Mouse (Mus musculus) lung, embryonic 14.5 days (tissue): ENCODE measurements at regions not wholly inside any gene's neighbourhood (a gene's known extent, or its start where the extent isn't known, plus 50 kb on each side); places are given as distances from the start of the nearest gene placed in this dataset.

ENCODE experiments used
- ATAC-seq: fragments of 200-750 bp; cut with Nextera tagmentation; 2 replicates; pipeline ENCODE4 v1.8.0; 2017; ENCODE audit warnings: mild to moderate bottlenecking, moderate TSS enrichment, moderate library complexity; ENCODE audit not compliant: insufficient read depth
- DNase-seq: peaks from one replicate; pipeline ENCODE4 v3.0.0-alpha.2; 2015
- H3K27ac ChIP-seq: fragments of 300-500 bp; sonication (generic); 2 replicates; pipeline ENCODE4 v1.5.1; 2014; ENCODE audit warnings: low read depth, mild to moderate bottlenecking, moderate library complexity
- H3K27me3 ChIP-seq: fragments of 300-500 bp; sonication (generic); 2 replicates; pipeline ENCODE4 v1.6.1; 2014; ENCODE audit warnings: low read length, control low read depth; ENCODE audit not compliant: insufficient read depth
- H3K36me3 ChIP-seq: fragments of 300-500 bp; sonication (generic); 2 replicates; pipeline ENCODE4 v1.6.1; 2014; ENCODE audit warnings: control low read depth; ENCODE audit not compliant: insufficient read depth
- H3K4me1 ChIP-seq: fragments of 300-500 bp; sonication (generic); 2 replicates; pipeline ENCODE4 v1.6.1; 2014; ENCODE audit warnings: antibody characterized with exemption, control low read depth; ENCODE audit not compliant: insufficient read depth
- H3K4me2 ChIP-seq: fragments of 300-500 bp; sonication (generic); 2 replicates; pipeline ENCODE4 v1.6.1; 2014; ENCODE audit warnings: mild to moderate bottlenecking
- H3K4me3 ChIP-seq: fragments of 300-500 bp; sonication (generic); 2 replicates; pipeline ENCODE4 v1.5.1; 2014; ENCODE audit warnings: low read depth, low read length
- H3K9ac ChIP-seq: fragments of 300-500 bp; sonication (generic); 2 replicates; pipeline ENCODE4 v1.6.1; 2014
- H3K9me3 ChIP-seq: fragments of 300-500 bp; sonication (generic); 2 replicates; pipeline ENCODE4 v1.6.1; 2016; ENCODE audit warnings: low read depth, low read length, control low read depth
- CTCF ChIP-seq: IDR thresholded peaks from 2 replicates; pipeline ENCODE4 v1.5.1; 2016; ENCODE audit warnings: antibody characterized with exemption, low read depth
- WGBS: fragments of 180-500 bp; shearing (Covaris S2); extraction: QIAGEN DNeasy Blood & Tissue Kit; methylation state at CpG from one replicate; pipeline ENCODE4 v1.1.7; 2014; 5-methylcytosine and 5-hydroxymethylcytosine counted together

DNA sequence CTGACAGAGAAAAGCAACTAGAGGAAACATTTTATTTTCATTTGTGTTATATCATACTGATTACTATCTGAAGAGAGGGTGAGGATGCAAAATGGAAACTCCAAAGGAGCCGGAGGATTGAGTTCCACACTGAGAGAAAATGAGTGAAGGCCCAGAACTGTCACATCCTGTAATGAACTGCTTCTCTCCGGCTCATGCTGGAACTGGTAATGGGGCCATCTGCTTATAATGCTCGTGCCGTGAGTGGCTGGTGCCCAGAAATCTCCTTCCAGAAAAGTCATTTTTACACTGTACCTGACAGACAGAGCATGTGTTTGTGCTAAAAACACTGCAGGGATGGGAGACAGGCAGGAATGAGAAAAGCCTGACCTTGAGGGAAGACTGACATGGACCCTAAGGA, 483.5 kb upstream of the Pkdcc start:
- no peak for ATAC-seq
- WGBS: 59% methylated on average over 4 of the region's 4 CpGs
- H3K9ac ChIP-seq: no peak overlapping the region

DNA sequence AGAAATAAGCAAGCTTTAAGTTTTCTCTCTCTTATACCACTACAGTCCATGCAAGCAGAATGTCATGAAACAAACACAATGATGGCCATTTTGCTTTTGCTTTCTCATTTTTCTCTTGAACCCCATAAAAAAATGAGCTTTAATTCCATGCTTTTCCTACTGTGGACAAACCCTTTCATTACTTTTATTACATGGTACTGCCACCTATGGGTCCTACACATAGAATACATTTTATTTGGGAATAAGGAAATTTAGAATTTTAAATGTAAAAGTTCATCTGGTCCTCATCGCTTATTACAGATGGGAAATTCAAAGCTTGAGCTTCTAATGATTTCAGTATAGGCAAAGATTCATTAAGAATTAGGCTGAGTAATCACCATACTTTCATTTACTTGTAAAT, 472.6 kb upstream of the Pkdcc start:
- 96% methylated on average over 1 of the region's 1 CpGs for WGBS
- Histone ChIP-seq H3K4me1 (no peaks in the 10 kb centered on the region), H3K36me3 (no peaks in the 10 kb centered on the region), H3K4me2 (no peak overlapping the region), H3K4me3 (no peak overlapping the region), H3K27ac (no peak overlapping the region), H3K9me3 (no peaks in the 10 kb centered on the region), H3K27me3 (no peaks in the 10 kb centered on the region), H3K9ac (no peak overlapping the region)
- peak; percentile 20; the same call in 1 of the 2 replicates for TF ChIP-seq CTCF
- peak; percentile 21 for DNase-seq
- ATAC-seq: no peak

More for the DNA sequence above, 483.5 kb upstream of the Pkdcc start:
- no peak for TF ChIP-seq CTCF
- Histone ChIP-seq H3K4me3 (no peak overlapping the region), H3K9me3 (no peaks in the 10 kb centered on the region), H3K4me2 (no peak overlapping the region), H3K27ac (no peak overlapping the region), H3K4me1 (no peaks in the 10 kb centered on the region), H3K36me3 (no peaks in the 10 kb centered on the region), H3K27me3 (no peaks in the 10 kb centered on the region)
- no peak for DNase-seq

DNA sequence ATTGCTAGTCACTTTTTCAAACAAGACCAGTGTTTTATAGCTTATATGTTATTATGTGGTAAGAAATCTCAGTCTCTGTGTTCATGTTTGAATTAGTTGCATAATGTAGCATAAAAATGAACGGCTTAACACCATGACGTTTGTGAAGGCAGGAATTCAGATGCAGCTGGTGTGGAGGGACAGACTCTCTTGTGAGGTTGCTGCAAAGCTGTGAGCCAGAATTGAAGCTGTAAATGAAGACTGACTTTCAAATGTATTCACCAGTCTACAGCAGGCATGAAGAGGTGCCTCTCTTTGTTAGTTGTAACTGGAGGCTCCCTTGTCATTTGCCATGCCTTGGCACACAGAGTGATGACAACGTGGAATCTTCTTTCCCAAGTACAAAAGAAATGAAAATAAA, 457.7 kb upstream of the Pkdcc start:
- Histone ChIP-seq H3K9ac (no peak overlapping the region), H3K4me3 (no peak overlapping the region), H3K4me2 (no peak overlapping the region), H3K4me1 (no peaks in the 10 kb centered on the region), H3K9me3 (no peaks in the 10 kb centered on the region), H3K27ac (no peak overlapping the region), H3K36me3 (no peaks in the 10 kb centered on the region), H3K27me3 (no peaks in the 10 kb centered on the region)
- no peak for TF ChIP-seq CTCF
- DNase-seq: no peak
- 72% methylated on average over 3 of the region's 3 CpGs for WGBS
- no peak for ATAC-seq

DNA sequence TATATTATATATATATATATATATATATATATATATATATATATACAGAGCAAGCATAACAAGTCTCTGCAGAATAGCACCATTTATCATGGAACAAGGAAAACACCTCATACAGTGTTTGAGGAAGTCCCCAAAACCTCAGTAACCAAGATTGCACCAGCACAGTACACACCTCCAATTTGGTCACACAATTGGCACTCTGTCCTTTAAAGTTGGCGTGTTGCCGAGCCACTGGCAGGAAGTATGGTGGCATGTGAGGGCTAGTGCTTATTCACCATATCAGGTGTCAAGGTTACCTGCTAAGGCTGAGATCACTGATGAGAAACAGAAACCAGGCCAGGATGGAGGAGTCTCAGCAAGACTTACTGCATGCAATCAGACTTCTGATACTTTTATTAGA, 436.0 kb upstream of the Pkdcc start:
- TF ChIP-seq CTCF: no peak
- no peak overlapping the region for H3K9ac ChIP-seq
- H3K4me1 ChIP-seq: no peaks in the 10 kb centered on the region
- H3K4me2 ChIP-seq: no peak overlapping the region
- H3K9me3 ChIP-seq: no peaks in the 10 kb centered on the region
- H3K27ac ChIP-seq: no peak overlapping the region
- DNase-seq: no peak
- ATAC-seq: no peak
- whole genome bisulfite sequencing: 72% methylated on average over 2 of the region's 2 CpGs
- H3K36me3 ChIP-seq: no peaks in the 10 kb centered on the region
- H3K27me3 ChIP-seq: no peaks in the 10 kb centered on the region
- no peak overlapping the region for H3K4me3 ChIP-seq

DNA sequence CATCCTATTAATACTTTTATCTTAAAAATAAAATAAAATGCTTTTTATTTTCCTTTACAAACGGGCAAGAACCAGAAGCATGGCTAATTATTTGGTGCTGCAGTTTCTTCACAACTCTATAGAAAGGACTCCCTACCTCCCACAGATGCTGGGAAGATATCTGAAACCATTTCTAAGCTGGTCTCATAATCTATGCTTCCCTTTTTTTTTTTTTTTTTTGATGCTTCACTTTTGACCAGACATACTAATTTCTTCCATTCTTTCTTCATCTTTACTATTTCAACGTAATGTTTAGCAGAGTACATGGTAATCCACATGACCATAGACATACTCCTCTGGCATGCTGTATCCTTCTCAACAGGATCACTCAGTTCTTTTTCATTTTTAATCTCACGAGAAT, 393.0 kb upstream of the Pkdcc start:
- no peak for TF ChIP-seq CTCF
- DNase-seq (no peak), ATAC-seq (no peak)
- WGBS: 67% methylated on average over 3 of the region's 3 CpGs
- Histone ChIP-seq H3K9me3 (no peaks in the 10 kb centered on the region), H3K36me3 (no peaks in the 10 kb centered on the region), H3K4me1 (no peaks in the 10 kb centered on the region), H3K4me3 (no peak overlapping the region), H3K9ac (no peak overlapping the region), H3K27ac (no peak overlapping the region), H3K4me2 (no peak overlapping the region), H3K27me3 (no peaks in the 10 kb centered on the region)

DNA sequence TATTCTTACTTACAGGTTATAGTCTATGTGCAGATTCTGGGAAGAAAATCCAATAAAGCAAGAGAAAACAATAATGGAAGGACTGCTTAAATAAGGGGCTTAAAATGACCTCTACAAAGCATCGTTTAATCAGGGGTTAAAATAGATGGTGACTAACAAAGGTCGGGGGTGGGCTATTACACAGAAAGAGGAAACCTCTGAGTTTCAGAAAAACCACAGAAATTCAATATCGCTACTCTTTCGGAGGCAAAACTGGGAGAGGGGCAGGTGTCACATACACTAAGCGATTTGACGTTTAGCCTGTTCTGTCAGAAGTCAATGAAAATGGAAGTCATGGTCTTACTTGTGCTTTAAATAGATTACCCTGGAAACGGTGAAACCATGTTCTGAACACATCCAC, 391.0 kb upstream of the Pkdcc start:
- H3K4me2 ChIP-seq: no peak overlapping the region
- H3K36me3 ChIP-seq: no peaks in the 10 kb centered on the region
- no peak overlapping the region for H3K9ac ChIP-seq
- no peak for TF ChIP-seq CTCF
- 76% methylated on average over 7 of the region's 7 CpGs for WGBS
- H3K4me3 ChIP-seq: no peak overlapping the region
- no peaks in the 10 kb centered on the region for H3K4me1 ChIP-seq
- no peaks in the 10 kb centered on the region for H3K9me3 ChIP-seq
- no peaks in the 10 kb centered on the region for H3K27me3 ChIP-seq
- DNase-seq (no peak), ATAC-seq (no peak)
- no peak overlapping the region for H3K27ac ChIP-seq

DNA sequence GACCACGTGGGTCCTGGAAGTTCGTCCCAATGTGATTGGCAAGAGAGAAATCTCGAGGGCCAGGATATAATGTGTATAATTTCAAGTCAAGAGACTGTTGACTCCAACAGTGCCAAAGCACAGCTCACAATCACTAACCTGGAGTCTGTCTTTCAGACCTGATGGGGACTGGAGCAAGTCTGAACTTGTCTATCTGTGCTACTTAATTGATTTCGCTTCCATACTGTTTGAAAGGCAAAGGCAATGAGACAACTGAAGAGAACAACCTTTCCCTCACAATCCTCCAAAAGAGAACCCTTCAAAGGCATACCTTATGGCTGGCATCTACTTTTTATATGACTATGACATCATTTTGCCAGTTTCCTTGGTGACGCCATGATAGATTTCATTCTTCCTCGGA, 390.5 kb upstream of the Pkdcc start:
- DNase-seq (no peak), ATAC-seq (no peak)
- no peak for TF ChIP-seq CTCF
- Histone ChIP-seq H3K9ac (no peak overlapping the region), H3K4me2 (no peak overlapping the region), H3K4me3 (no peak overlapping the region), H3K27me3 (no peaks in the 10 kb centered on the region), H3K4me1 (no peaks in the 10 kb centered on the region), H3K27ac (no peak overlapping the region), H3K9me3 (no peaks in the 10 kb centered on the region), H3K36me3 (no peaks in the 10 kb centered on the region)
- 84% methylated on average over 6 of the region's 6 CpGs for WGBS

DNA sequence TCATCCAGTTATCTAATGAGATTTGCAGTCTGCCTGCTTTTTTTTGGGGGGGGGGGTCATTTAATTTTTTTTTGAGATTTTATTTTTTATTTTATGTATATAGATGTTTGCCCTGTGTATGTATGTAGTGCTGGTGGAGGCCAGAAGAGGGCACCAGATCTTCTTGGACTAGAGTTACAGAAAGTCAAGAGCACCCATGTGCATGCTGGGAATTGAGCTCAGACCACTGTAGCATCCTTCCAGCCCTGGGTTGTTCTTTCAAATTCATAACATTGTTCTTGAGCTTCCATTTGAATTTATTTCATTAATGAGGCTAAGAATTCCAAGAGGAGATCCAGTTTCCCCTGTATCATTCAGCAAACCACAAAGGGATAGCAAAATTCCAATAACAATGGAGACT, 387.9 kb upstream of the Pkdcc start:
- Histone ChIP-seq H3K9me3 (no peaks in the 10 kb centered on the region), H3K9ac (no peak overlapping the region)
- TF ChIP-seq CTCF: peak; percentile 15; the same call in 1 of the 2 replicates

More for the DNA sequence above, 387.9 kb upstream of the Pkdcc start:
- Histone ChIP-seq H3K27me3 (no peaks in the 10 kb centered on the region), H3K36me3 (no peaks in the 10 kb centered on the region), H3K4me1 (no peaks in the 10 kb centered on the region), H3K4me2 (no peak overlapping the region), H3K4me3 (no peak overlapping the region), H3K27ac (no peak overlapping the region)
- no peak for DNase-seq
- ATAC-seq: no peak
